Mouse (Mus musculus): ENCODE results near the gene Olfr56.
"Not testable (repeated sequence)": the region's sequence is repeated elsewhere in the genome, so short reads cannot be mapped to it uniquely, and the experiment has no call there.

Olfr56 gene

GRCm38 (mm10) chr11:49051894-49052293 is 73.2 kb downstream of the Olfr56 start:
- not testable (repeated sequence) for DNase-seq (ENCODE audit: low spot score)

- DNase-seq (ENCODE audit: low spot score): not testable (repeated sequence)
Measured at GRCm38 (mm10) chr11:49060061-49060460, 81.4 kb downstream of the Olfr56 start.

- DNase-seq (ENCODE audit: low spot score): not testable (repeated sequence)
Measured at GRCm38 (mm10) chr11:49061865-49062264, 83.2 kb downstream of the Olfr56 start.

DNA sequence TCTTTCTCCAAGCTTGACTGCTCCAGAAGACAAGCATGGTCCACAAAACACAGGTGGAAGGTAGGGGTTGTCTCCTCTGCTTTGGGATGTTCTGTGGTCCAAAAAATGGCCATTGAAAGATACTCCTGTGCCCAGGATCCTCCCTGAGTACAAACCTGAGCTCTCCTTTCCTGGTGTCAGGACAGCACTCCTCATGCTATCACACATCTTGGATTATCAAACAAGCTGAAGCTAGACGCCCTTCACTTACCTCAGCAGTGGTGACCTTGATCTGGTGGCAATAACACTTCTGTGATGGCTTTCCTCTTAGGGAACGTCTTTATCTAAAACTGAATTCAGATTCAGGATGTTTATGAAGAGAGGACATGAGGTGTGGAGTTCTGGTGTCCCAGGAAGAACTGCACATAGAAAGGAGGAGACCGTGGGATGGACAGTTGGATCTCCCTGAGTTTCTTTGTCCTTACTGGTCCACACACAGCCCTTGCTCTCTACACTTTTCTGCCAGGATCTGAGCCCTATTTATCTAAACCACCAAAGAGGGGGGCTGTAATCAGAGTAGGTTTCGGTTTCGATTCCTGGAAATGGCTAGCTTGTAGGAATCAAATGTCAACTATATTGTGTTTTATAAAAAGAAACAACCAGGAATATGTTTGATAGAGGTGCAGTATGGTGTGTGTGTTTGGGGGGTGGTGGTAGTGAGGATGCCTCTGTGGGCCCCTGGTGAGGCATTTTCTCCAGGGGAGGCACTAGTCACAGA is 85.2 kb downstream of the Olfr56 start, which contains the start of gene Tgtp2:
Tgtp2 (minus strand) TSS at position 494 of the 757 bp plus-strand sequence.
- not testable (repeated sequence) for DNase-seq (ENCODE audit: low spot score)

DNA sequence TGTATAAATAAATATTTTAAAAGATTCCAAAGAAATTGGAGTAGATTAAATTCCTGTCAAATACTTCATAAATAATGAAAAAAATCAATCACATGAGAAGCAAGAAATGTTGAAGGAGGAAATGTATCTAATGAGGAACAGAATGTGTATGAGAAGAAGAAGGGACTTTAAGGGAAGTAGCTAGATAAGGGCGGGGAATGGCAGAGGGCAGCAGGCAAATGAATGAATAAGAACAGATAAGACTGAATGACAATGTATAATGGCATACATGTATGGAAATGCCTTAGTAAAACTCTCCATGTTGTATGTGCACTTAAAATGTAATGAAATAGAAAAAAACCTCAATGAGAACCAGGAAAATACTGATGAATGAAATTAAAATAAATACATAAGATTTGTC is 89.7 kb downstream of the Olfr56 start:
- DNase-seq (ENCODE audit: low spot score): no peak

DNA sequence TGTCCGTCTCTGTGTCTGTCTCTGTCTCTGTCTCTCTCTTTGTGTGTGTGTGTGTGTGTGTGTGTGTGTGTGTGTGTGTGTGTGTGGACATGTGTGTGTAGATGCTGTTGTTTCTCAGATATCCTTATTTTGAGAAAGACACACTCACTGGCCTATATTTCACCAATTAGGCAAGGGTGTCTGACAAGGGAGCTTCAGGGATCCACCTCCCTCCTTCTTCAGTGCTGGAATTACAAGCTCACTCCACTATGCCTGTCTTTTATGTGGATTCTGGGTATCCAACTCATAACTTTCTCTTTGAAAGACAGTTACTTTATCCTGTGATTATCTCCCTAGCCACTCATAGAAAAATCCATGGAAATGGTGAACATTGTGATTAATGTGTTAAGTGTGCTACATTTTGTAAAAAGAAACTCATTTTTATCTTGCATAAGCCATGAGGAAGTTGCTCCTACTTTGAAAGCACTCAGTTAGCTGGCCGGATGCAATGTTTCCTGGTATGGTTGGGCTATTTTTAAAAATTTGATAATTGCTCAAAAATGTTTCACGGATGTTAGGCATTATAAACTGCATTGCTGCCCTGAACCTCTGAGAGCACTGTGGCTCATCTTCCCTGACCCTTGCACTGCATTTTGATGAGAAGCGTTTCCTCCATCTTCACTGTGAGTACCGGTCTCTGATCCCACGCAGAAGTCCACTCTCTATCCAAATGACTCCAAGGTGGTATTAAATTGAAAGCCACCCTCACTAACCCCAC is 97.5 kb downstream of the Olfr56 start, which contains the start of gene Ifi47:
Ifi47 (plus strand) TSS at position 587 of the 757 bp plus-strand sequence.
- DNase-seq (ENCODE audit: low spot score): not testable (repeated sequence)

DNA sequence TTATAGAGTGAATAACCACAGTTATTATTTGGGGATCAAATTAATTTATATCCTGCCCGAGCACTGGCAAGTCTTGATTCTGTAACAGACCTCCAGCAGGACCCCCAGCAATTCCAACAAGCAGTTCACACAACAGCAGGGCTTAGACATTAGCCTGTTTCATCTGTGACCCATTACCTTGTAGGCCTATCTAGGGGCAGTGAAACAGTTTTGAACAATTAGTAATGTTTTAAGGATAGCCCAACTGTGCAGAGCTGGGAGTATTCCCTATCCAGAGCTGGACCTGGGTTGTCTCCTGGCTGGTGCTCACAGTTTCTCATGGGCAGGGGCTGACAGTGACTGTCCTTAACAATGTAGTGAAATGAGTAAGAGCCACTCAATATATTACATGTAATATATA is 98.3 kb downstream of the Olfr56 start:
- DNase-seq (ENCODE audit: low spot score): no peak

- no peak for DNase-seq (ENCODE audit: low spot score)
Measured at GRCm38 (mm10) chr11:49078719-49079118, 100.0 kb downstream of the Olfr56 start.

DNA sequence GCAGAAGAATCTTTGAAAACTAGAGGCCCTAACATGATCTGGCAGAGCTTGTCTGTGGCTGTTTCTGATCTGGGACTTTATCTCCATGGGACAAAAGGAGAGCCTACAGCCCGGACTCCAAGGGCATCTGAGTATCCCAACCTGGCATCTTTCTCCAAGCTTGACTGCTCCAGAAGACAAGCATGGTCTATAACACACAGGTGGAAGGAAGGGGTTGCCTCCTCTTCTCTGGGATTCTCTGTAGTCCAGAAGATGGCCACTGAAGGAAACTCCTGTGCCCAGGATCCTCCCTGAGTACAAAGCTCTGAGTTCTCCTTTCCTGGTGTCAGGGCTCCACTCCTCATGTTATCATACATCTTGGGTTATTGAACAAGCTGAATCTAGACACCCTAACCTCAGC is 101.9 kb downstream of the Olfr56 start:
- DNase-seq (ENCODE audit: low spot score): no peak

GRCm38 (mm10) chr11:49081356-49081755 is 102.7 kb downstream of the Olfr56 start:
- DNase-seq (ENCODE audit: low spot score): no peak

GRCm38 (mm10) chr11:49081886-49082285 is 103.2 kb downstream of the Olfr56 start:
- DNase-seq (ENCODE audit: low spot score): no peak

DNA sequence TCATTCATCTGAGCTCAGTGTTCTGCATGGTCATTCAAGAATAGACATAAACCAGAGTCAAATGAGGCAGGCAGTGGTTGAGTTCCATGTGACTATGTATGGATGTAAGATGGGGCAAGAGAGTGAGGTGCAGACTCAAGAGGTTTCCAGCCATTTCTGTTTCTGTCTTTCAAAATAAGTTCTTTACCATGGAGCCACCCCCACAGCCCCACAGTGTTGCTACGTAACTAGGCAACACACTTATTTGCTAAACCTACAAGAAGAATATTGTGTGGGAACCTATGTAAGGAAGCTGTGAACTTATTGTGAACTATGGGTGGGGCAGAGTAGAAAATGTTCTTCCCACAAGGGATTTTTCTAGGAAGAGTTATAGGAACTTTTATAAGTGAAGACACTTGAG is 104.5 kb downstream of the Olfr56 start:
- no peak for DNase-seq (ENCODE audit: low spot score)

DNA sequence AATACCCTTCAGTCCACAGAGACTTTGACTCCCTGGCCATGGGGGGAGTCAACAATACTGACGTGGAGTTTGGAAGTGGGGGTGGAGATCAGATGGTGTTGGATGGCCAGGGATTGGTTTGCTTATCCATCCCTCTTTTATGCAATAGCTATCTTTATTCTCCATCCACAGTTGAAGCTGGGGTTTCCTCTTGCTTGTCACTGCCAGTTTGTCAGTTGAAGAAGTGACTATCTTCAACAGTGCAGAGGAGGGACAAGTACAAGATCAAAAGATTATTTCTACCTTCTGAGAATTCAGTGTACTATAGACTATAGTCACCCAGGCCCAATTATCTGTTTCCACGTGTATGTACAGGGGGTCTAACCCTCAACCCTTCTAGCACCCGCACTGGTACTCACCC is 105.1 kb downstream of the Olfr56 start:
- no peak for DNase-seq (ENCODE audit: low spot score)

DNA sequence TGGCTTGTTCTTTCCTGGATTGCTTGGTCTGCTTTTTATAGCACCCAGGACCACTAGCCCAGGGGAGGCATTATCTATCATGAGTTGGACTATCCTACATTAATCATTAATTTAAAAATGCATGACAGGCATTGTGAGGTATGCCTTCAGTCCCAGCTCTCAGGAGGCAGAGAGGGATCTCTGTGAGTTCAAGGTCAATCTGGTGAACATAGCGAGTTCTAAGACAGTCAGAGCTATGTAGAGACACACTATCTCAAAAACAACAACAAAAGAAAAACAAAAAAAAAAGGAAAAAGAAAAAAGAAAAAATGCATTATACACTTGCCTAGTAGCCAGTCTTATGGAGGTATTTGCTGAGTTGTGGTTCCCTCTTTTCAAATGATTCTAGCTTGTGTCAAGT is 105.7 kb downstream of the Olfr56 start:
- no peak for DNase-seq (ENCODE audit: low spot score)

- no peak for DNase-seq (ENCODE audit: low spot score)
Measured at GRCm38 (mm10) chr11:49084875-49085274, 106.2 kb downstream of the Olfr56 start.

- no peak for DNase-seq (ENCODE audit: low spot score)
Measured at GRCm38 (mm10) chr11:49086858-49087361, 108.2 kb downstream of the Olfr56 start.

DNA sequence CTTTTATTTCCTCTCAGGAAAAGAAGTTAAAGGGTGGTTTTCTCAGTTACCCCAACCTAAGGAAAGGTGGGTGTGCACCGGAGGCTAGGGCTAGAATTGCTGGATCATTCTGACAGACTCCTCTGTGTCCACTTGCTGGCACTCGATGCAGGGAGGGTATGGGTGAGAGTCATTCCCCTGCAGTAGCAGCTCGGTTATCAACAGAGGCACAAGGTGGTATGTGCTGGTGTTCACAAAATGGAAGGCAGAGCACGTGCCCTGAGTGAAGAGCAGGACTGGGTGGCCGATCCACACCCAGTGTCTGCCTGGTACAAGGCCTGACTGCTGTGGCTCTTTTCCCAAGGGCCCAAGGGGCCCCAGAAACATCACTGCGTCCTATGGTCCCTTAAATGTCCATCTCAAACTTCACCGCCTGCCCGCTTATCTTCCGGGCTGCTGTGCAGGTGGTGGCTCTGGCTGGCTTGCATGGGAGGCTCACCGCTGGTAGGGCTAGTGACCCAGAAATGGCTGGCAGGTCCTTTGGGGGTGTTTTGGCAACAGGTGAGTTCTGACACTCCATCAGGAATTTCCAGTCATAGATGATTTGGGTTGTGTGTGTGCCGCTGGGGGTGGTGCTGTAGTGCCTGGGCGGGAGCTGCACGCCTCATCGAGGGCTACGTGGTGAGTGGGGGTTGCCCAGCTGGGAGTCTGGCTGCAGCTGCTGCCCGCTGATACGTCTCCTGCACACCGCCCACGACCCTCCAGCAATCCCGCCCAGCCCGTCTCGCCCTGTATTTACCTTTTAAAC is 109.3 kb downstream of the Olfr56 start:
- peak; percentile 40 for DNase-seq (ENCODE audit: low spot score)

DNA sequence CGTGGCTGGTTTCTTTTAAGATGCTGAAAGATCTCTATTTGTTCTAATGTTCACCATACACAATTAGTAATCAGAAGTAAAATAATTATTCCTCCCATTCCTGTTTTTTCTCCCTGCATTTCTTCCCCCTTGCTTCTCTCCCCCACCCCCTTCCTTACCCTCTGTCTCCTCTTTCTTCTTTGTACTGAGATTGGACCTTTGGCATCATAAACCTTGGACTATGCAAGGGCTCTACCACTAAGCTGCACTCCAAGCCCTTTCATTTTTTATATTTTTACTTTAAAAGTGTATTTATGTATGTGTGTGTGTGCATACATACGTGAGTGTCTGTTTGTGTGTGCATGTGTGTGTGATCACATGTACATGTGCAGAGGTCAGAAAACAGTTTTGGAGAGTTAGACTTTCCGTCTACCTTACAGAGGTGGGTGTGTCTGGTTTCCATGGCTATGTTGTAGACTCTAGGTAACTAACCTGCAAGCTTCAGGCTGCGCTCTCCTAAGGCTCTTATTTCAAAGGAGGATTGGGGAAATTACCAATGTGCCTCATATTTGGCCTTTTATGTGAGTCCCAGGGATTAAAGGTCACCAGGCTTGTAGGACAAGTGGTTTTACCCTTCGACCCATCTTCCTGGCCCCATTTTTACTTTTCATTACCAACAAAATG is 110.4 kb downstream of the Olfr56 start:
- no peak for DNase-seq (ENCODE audit: low spot score)

GRCm38 (mm10) chr11:49089735-49090507 is 111.2 kb downstream of the Olfr56 start:
- no peak for DNase-seq (ENCODE audit: low spot score)

DNA sequence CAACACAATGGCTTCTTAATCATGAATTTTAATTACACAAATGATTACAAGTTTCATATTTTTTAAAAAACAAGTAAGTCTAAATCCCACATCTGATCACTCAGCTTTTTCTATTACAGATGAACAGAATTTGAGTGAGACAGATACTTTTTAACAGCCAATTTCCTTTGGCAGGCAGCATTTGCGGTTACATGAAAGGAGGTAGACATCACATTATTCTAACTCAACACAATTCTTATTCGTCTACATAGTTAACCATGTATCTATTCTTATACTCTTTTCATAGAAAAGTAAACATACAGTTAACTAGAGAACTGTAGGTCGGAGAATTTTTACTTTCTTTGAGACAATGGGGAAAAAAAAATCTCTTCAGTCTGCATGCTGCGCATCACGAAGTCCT is 111.9 kb downstream of the Olfr56 start:
- no peak for DNase-seq (ENCODE audit: low spot score)

DNA sequence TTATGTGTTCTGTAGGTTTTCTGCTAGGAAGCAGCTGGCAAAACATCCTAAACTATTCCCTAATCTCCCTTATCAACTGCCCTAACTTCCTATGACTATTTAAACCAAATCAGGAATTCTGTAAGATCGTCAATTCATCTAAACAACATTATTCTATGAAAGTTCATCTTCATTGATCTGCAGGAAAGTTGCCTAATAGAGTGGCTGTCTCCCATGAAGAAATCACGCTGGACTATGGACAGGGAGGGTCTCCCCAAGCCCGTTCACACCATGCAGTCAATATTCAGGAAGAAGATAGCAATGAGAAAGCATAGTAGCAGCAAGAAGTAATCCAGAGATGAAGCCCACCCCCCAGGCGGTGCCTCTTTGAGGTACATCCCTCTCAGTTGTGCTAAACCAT is 112.5 kb downstream of the Olfr56 start:
- no peak for DNase-seq (ENCODE audit: low spot score)

Measured in yolk sac, embryonic 10.5 days (tissue).